Mouse (Mus musculus) limb, embryonic 10.5 days (tissue): ENCODE results near the gene Cdcp2. TPM values are rescaled to one million over a fixed set of nuclear protein-coding genes. Genes with fewer than 3 reads are reported as not detected.

ENCODE experiments used
- DNase-seq: peaks from one replicate; pipeline ENCODE4 v3.0.0-alpha.2; 2017; ENCODE audit warnings: low spot score
- H3K27ac ChIP-seq: fragments of 300-500 bp; sonication (generic); 2 replicates; pipeline ENCODE4 v1.5.1; 2016; ENCODE audit warnings: mild to moderate bottlenecking
- H3K27me3 ChIP-seq: fragments of 300-500 bp; sonication (generic); 2 replicates; pipeline ENCODE4 v1.6.1; 2016; ENCODE audit warnings: low read depth, mild to moderate bottlenecking; ENCODE audit not compliant: poor library complexity, severe bottlenecking
- H3K36me3 ChIP-seq: fragments of 300-500 bp; sonication (generic); 2 replicates; pipeline ENCODE4 v1.6.1; 2016; ENCODE audit warnings: mild to moderate bottlenecking, moderate library complexity
- H3K4me1 ChIP-seq: fragments of 300-500 bp; sonication (generic); 2 replicates; pipeline ENCODE4 v1.6.1; 2016
- H3K4me3 ChIP-seq: fragments of 300-500 bp; sonication (generic); 2 replicates; pipeline ENCODE4 v1.5.1; 2016; ENCODE audit warnings: mild to moderate bottlenecking, moderate library complexity
- H3K9me3 ChIP-seq: fragments of 300-500 bp; sonication (generic); replicated peaks from 2 replicates; pipeline ENCODE4 v1.6.1; 2016; ENCODE audit warnings: mild to moderate bottlenecking
- WGBS: fragments of 180-500 bp; shearing (Covaris S2); methylation state at CpG from one replicate; pipeline ENCODE4 v1.1.7; 2016; 5-methylcytosine and 5-hydroxymethylcytosine counted together
- polyA plus RNA-seq: library from polyadenylated mRNA; unstranded; fragments of >200 nt; fragmentation: Nextera tagmentation; extraction: Ambion mirVana; gene quantifications from 2 replicates; pipeline ENCODE4 v1.2.1, GENCODE M21; 2016

Cdcp2 gene
- polyA plus RNA-seq, 1 experiment from 2014 or later: not detected

GRCm38 (mm10) chr4:107125101-107125500 lies 28.4 kb downstream of the Cdcp2 start:
- WGBS: 65% methylated on average over 5 of the region's 5 CpGs
- Histone ChIP-seq H3K27me3 (no peaks in the 10 kb centered on the region), H3K36me3 (no peaks in the 10 kb centered on the region), H3K4me1 (peaks cover 80% of the 10 kb centered on the region), H3K4me3 (no peak overlapping the region), H3K27ac (peak overlapping the region; percentile 85), H3K9me3 (no peaks in the 10 kb centered on the region)
- no peak for DNase-seq

- Histone ChIP-seq H3K27me3 (no peaks in the 10 kb centered on the region), H3K4me1 (peaks cover 78% of the 10 kb centered on the region), H3K27ac (peak overlapping the region; percentile 85), H3K36me3 (no peaks in the 10 kb centered on the region), H3K4me3 (no peak overlapping the region), H3K9me3 (no peaks in the 10 kb centered on the region)
- peak; percentile 44 for DNase-seq
- WGBS: 56% methylated on average over 10 of the region's 10 CpGs
These were observed 29.7 kb downstream of the Cdcp2 start for GRCm38 (mm10) chr4:107126389-107126788.

- Histone ChIP-seq H3K4me1 (peaks cover 74% of the 10 kb centered on the region), H3K36me3 (no peaks in the 10 kb centered on the region), H3K27me3 (no peaks in the 10 kb centered on the region), H3K27ac (peak overlapping the region; percentile 85), H3K9me3 (no peaks in the 10 kb centered on the region), H3K4me3 (no peak overlapping the region)
- DNase-seq: no peak
- WGBS: 37% methylated on average over 13 of the region's 13 CpGs
These were observed 30.3 kb downstream of the Cdcp2 start for GRCm38 (mm10) chr4:107126891-107127524.

- Histone ChIP-seq H3K36me3 (no peaks in the 10 kb centered on the region), H3K27me3 (no peaks in the 10 kb centered on the region), H3K27ac (peak overlapping the region; percentile 85), H3K4me3 (no peak overlapping the region), H3K9me3 (no peaks in the 10 kb centered on the region), H3K4me1 (peaks cover 80% of the 10 kb centered on the region)
- peak; percentile 38 for DNase-seq
- WGBS: 25% methylated on average over 13 of the region's 13 CpGs
These were observed 31.4 kb downstream of the Cdcp2 start for GRCm38 (mm10) chr4:107127901-107128669.

GRCm38 (mm10) chr4:107129373-107129772 lies 32.7 kb downstream of the Cdcp2 start:
- Histone ChIP-seq H3K9me3 (no peaks in the 10 kb centered on the region), H3K36me3 (no peaks in the 10 kb centered on the region), H3K4me1 (peaks cover 85% of the 10 kb centered on the region), H3K27me3 (no peaks in the 10 kb centered on the region), H3K27ac (peak overlapping the region; percentile 59), H3K4me3 (no peak overlapping the region)
- DNase-seq: no peak
- WGBS: 82% methylated on average over 8 of the region's 8 CpGs

- Histone ChIP-seq H3K9me3 (no peaks in the 10 kb centered on the region), H3K27ac (peak overlapping the region; percentile 78), H3K36me3 (no peaks in the 10 kb centered on the region), H3K4me1 (peaks cover 82% of the 10 kb centered on the region), H3K27me3 (no peaks in the 10 kb centered on the region), H3K4me3 (no peak overlapping the region)
- no peak for DNase-seq
- 32% methylated on average over 9 of the region's 9 CpGs for WGBS
These were observed 33.8 kb downstream of the Cdcp2 start for GRCm38 (mm10) chr4:107130534-107130933.

- no peaks in the 10 kb centered on the region for H3K9me3 ChIP-seq
- H3K4me3 ChIP-seq: no peak overlapping the region
- H3K27ac ChIP-seq: peak overlapping the region; percentile 64
- no peaks in the 10 kb centered on the region for H3K36me3 ChIP-seq
- DNase-seq: no peak
- 90% methylated on average over 3 of the region's 3 CpGs for WGBS
- H3K4me1 ChIP-seq: peaks cover 83% of the 10 kb centered on the region
- no peaks in the 10 kb centered on the region for H3K27me3 ChIP-seq
These were observed 38.2 kb downstream of the Cdcp2 start for GRCm38 (mm10) chr4:107134891-107135290.

GRCm38 (mm10) chr4:107135663-107136062 lies 39.0 kb downstream of the Cdcp2 start:
- peaks cover 83% of the 10 kb centered on the region for H3K4me1 ChIP-seq
- H3K9me3 ChIP-seq: no peaks in the 10 kb centered on the region
- no peaks in the 10 kb centered on the region for H3K27me3 ChIP-seq
- H3K4me3 ChIP-seq: no peak overlapping the region
- H3K36me3 ChIP-seq: no peaks in the 10 kb centered on the region
- 74% methylated on average over 5 of the region's 5 CpGs for WGBS
- H3K27ac ChIP-seq: peak overlapping the region; percentile 87
- no peak for DNase-seq

- no peak for DNase-seq
- Histone ChIP-seq H3K27ac (peak overlapping the region; percentile 87), H3K4me1 (peaks cover 87% of the 10 kb centered on the region), H3K9me3 (no peaks in the 10 kb centered on the region), H3K4me3 (no peak overlapping the region), H3K27me3 (no peaks in the 10 kb centered on the region), H3K36me3 (no peaks in the 10 kb centered on the region)
- WGBS: 54% methylated on average over 3 of the region's 3 CpGs
These were observed 39.8 kb downstream of the Cdcp2 start for GRCm38 (mm10) chr4:107136531-107136930.

GRCm38 (mm10) chr4:107138948-107139835 lies 42.5 kb downstream of the Cdcp2 start:
- 21% methylated on average over 37 of the region's 37 CpGs for WGBS
- peak overlapping the region; percentile 16; the same call in 1 of the 2 replicates for H3K4me3 ChIP-seq
- H3K36me3 ChIP-seq: peaks cover 10% of the 10 kb centered on the region; the same call in 1 of the 2 replicates
- no peaks in the 10 kb centered on the region for H3K27me3 ChIP-seq
- peaks cover 97% of the 10 kb centered on the region for H3K4me1 ChIP-seq
- peak overlapping the region; percentile 87 for H3K27ac ChIP-seq
- no peaks in the 10 kb centered on the region for H3K9me3 ChIP-seq
- peak; percentile 65 for DNase-seq

- Histone ChIP-seq H3K36me3 (peaks cover 10% of the 10 kb centered on the region), H3K9me3 (no peaks in the 10 kb centered on the region), H3K4me1 (peaks cover 99% of the 10 kb centered on the region), H3K27me3 (no peaks in the 10 kb centered on the region), H3K4me3 (peak overlapping the region; percentile 16), H3K27ac (peak overlapping the region; percentile 87)
- 8% methylated on average over 13 of the region's 13 CpGs for WGBS
- peak; percentile 78 for DNase-seq
These were observed 43.3 kb downstream of the Cdcp2 start for GRCm38 (mm10) chr4:107139836-107140631.

- Histone ChIP-seq H3K4me1 (peaks cover 67% of the 10 kb centered on the region), H3K27ac (peak overlapping the region; percentile 87), H3K27me3 (no peaks in the 10 kb centered on the region), H3K36me3 (peaks cover 35% of the 10 kb centered on the region), H3K9me3 (no peaks in the 10 kb centered on the region), H3K4me3 (no peak overlapping the region)
- no peak for DNase-seq
- 88% methylated on average over 8 of the region's 8 CpGs for WGBS
These were observed 46.8 kb downstream of the Cdcp2 start for GRCm38 (mm10) chr4:107143511-107143910.
